In the genomic region with DNA sequence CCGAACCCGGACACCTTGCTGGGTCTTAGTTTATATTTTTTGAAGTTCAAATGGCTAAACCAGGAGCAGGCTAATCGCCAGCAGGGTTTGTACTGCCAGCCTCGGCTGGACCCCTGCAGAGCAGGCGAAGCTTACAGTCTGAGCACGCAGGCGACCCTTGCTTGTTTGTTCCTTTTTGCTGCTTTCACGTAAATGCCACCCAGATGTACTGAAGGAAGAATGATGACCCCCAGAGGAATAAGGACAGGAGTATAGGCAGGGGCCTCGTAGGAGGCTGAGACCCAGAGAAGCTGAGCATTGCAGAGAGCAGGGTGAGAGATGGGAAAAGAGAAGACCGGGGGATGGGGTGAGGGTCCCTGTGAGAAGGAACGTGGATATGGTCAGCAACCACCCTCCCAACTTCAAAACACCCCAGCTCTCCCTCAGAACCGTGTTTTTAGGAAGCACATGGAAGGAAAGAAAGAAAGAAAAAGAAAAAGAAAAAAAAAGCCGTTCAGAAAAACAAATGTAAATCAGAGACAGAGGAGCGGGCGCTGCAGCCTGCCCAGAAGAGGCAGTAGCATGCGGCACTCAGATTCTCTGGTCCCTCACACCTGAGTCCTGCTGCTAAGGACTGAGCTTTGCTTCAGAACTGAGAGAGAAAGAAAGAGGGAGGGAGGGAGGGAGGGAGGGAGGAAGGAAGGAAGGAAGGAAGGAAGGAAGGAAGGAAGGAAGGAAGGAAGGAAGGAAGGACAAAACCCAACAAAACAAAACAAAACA, we compare ENCODE assay signal across 8 mouse cellular contexts. TPM values are rescaled to one million over a fixed set of nuclear protein-coding genes. Genes with fewer than 3 reads are reported as not detected.
A peak's percentile ranks its signal among the peaks of the same experiment; 100 is the strongest.
DNase-seq lines count a peak whose midpoint lies in the region; ATAC-seq lines count a peak whose summit lies in the region.

No protein-coding gene starts in this region.

- H3K9me3 ChIP-seq in embryonic facial prominence, embryonic 13.5 days, result no peaks in the 10 kb centered on the region
- no peaks in the 10 kb centered on the region for H3K9me3 ChIP-seq in neural tube, embryonic 13.5 days

- 5% methylated on average over 16 of the region's 16 CpGs for WGBS in embryonic facial prominence, embryonic 13.5 days
- WGBS in neural tube, embryonic 13.5 days, result 1% methylated on average over 16 of the region's 16 CpGs

- intact Hi-C loops in left cerebral cortex, postnatal 4 days (cut with DNase I), result loop anchor here (2.0 to 10.0 kb wide), 4 partner anchors 178 to 1090 kb away; partner anchors contain the start of gene Prelid3b

- peaks cover 31% of the 10 kb centered on the region for H3K4me1 ChIP-seq in embryonic facial prominence, embryonic 13.5 days
- H3K4me1 ChIP-seq in neural tube, embryonic 13.5 days (replicated peaks), result peaks cover 24% of the 10 kb centered on the region

- peak; percentile 13 for DNase-seq in left cerebral cortex, postnatal 4 days
- DNase-seq in left cerebral cortex, adult 18-20 months (ENCODE audit: low spot score in 2 of 2), result no peak
- peak; percentile 19 for DNase-seq in induced T-regulatory cell, adult 2 months (ENCODE audit: low read depth)
- DNase-seq in ovary, adult 18-20 months (ENCODE audit: low spot score), result no peak
- DNase-seq in c-Kit-positive CD71-positive TER-119-positive erythroid progenitor cells, embryonic 14.5 days (ENCODE audit: low spot score), result no peak

- peaks cover 27% of the 10 kb centered on the region for H3K27me3 ChIP-seq in embryonic facial prominence, embryonic 13.5 days
- 0 out of 2 replicates have a peak, but pooled peaks cover 4% of the 10 kb centered on the region for H3K27me3 ChIP-seq in neural tube, embryonic 13.5 days

- peak; percentile 18; the same call in 1 of the 2 replicates for ATAC-seq in embryonic facial prominence, embryonic 13.5 days (ENCODE audit: insufficient number of reproducible peaks, insufficient read depth, low FRiP score, low TSS enrichment, low read depth)
- peak; percentile 83 for ATAC-seq in neural tube, embryonic 13.5 days (ENCODE audit: low read depth)
- ATAC-seq in activated CD4-positive, CD25-positive, alpha-beta regulatory T cell, adult 4 months, result no peak

- H3K36me3 ChIP-seq in embryonic facial prominence, embryonic 13.5 days, result no peaks in the 10 kb centered on the region
- no peaks in the 10 kb centered on the region for H3K36me3 ChIP-seq in neural tube, embryonic 13.5 days

- H3K4me2 ChIP-seq in embryonic facial prominence, embryonic 13.5 days, result peak overlapping the region; percentile 90
- peak overlapping the region; percentile 90 for H3K4me2 ChIP-seq in neural tube, embryonic 13.5 days

- H3K4me3 ChIP-seq in embryonic facial prominence, embryonic 13.5 days, result peak overlapping the region; percentile 43
- H3K4me3 ChIP-seq in neural tube, embryonic 13.5 days, result peak overlapping the region; percentile 42

- 0 out of 2 replicates have a peak overlapping the region, but pooled peaks have one; percentile 33 for H3K27ac ChIP-seq in embryonic facial prominence, embryonic 13.5 days
- peak overlapping the region; percentile 77 for H3K27ac ChIP-seq in neural tube, embryonic 13.5 days (replicated peaks)

- H3K9ac ChIP-seq in embryonic facial prominence, embryonic 13.5 days, result peak overlapping the region; percentile 68
- peak overlapping the region; percentile 71 for H3K9ac ChIP-seq in neural tube, embryonic 13.5 days

RNA-seq across cellular contexts. Expression of gene Zfp831, which starts 31.1 kb away (rescaled TPM):
- under 1 TPM; 0.30 to 0.52 TPM for total RNA-seq in left cerebral cortex, postnatal 4 days (2021)
- 10 to 100 TPM; 16.4 to 19.0 TPM for total RNA-seq in left cerebral cortex, adult 18-20 months (2021)
- 0.07 TPM in 1 of 2 replicates, not detected in the other for polyA plus RNA-seq in embryonic facial prominence, embryonic 13.5 days (2015; fragmentation: Nextera tagmentation; extraction: Ambion mirVana)
- not detected in 2 replicates for polyA plus RNA-seq in neural tube, embryonic 13.5 days (2015; fragmentation: Nextera tagmentation; extraction: Ambion mirVana)
- polyA plus RNA-seq in activated CD4-positive, CD25-positive, alpha-beta regulatory T cell, adult 4 months (2017; shearing (Covaris generic)), result 1 to 10 TPM; 7.3 to 7.6 TPM

Comparison
In these comparisons a context has a peak if more than half of its experiments do, and no peak if none do; other contexts are left out.
1. DNase-seq: peak in left cerebral cortex, postnatal 4 days (single experiment) and induced T-regulatory cell, adult 2 months (single experiment); none in left cerebral cortex, adult 18-20 months (0 of 2), ovary, adult 18-20 months (single experiment) and c-Kit-positive CD71-positive TER-119-positive erythroid progenitor cells, embryonic 14.5 days (single experiment).